Mouse (Mus musculus): ENCODE data around the gene Agpat2.

GRCm38 (mm10) chr2:26556535-26556993, 47.7 kb downstream of the Agpat2 start:
- TF ChIP-seq GATA1 (IDR thresholded peaks at IDR 0.05; ENCODE audit: borderline replicate concordance, low read length) (no peak), CTCF (IDR thresholded peaks at IDR 0.05; ENCODE audit: low read depth, low read length) (no peak), POLR2AphosphoS5 (IDR thresholded peaks at IDR 0.05; ENCODE audit: insufficient replicate concordance, low read depth, low read length) (no peak), TAL1 (conservative IDR thresholded peaks at IDR 0.05; ENCODE audit: low read depth, low read length) (no peak)
